Mouse (Mus musculus) adrenal gland, adult 2 months (tissue): ENCODE data around the gene Dmtf1. TPM values are rescaled to one million over a fixed set of nuclear protein-coding genes. Genes with fewer than 3 reads are reported as not detected.

Experiments
- polyA plus RNA-seq: library from polyadenylated mRNA; depleted of rRNA; stranded (reverse); fragments of >200 nt; gene quantifications from 2 replicates; pipeline ENCODE4 v1.2.3, GENCODE M21; 2012; rRNA removed
- total RNA-seq, 2 experiments: library from RNA; stranded (reverse); gene quantifications; 2 replicates each; pipeline ENCODE4 v1.2.3; 2021

The Dmtf1 gene
- total and polyA plus RNA-seq, 3 experiments, result 3.3 to 31.9 (median 25.7) TPM

Other genes starting within 250 kb of the Dmtf1 start
- 10 to 100 TPM; 33.2 to 37.5 TPM for gene Crot, start 164.5 kb downstream of the Dmtf1 start, total RNA-seq
- gene Crot, start 164.5 kb downstream of the Dmtf1 start, polyA plus RNA-seq, result 3.3 and 3.7 TPM in 2 replicates
- gene Tmem243, start 61.1 kb downstream of the Dmtf1 start, total RNA-seq, result 10 to 100 TPM; 27.0 to 53.8 TPM
- gene Tmem243, start 61.1 kb downstream of the Dmtf1 start, polyA plus RNA-seq, result 19.6 and 22.5 TPM in 2 replicates
- gene 9330182L06Rik, start 104.3 kb upstream of the Dmtf1 start, total RNA-seq, result 10 to 100 TPM; 10.6 to 12.6 TPM
- gene 9330182L06Rik, start 104.3 kb upstream of the Dmtf1 start, polyA plus RNA-seq, result 1.5 and 2.1 TPM in 2 replicates